Mouse (Mus musculus) T-helper 2 cell (primary cell): ENCODE measurements around the gene Gm17027.

ENCODE experiments used
- in situ Hi-C: fragments of 300-600 bp; cut with MboI, MseI; formaldehyde crosslinking; loops from one replicate; pipeline ENCODE4 v1.15.1; 2025; ENCODE audit warnings: high pct_unique_total_duplicates

Gene Gm17027

DNA sequence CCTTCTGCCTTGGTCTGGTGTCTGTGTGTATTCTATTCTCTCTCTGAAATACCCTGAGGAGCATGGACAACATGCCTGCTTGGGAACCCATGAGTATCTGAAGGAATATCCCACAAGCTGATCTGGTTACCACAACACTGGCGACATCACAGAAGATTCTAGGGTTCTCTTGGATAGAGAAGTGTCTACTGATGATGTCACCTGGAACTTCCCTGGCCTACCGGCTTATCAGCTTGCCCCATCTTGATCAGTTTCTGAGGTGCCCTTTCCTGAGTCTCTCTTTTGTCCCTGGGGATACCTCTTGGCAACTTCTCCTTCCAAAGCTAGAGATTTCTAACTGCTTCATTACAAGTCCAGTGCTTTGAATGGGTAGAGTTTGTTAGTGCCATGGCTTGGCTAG lies at the start of gene Gm17027:
Gm17027 (minus strand) TSS at position 101 of the 400 bp plus-strand sequence.
- in situ Hi-C loops, result loop anchor here (5.0 to 25.0 kb wide), 2 partner anchors 710 to 825 kb away; partner anchors contain the start of genes Gm7954 and Gm8082

DNA sequence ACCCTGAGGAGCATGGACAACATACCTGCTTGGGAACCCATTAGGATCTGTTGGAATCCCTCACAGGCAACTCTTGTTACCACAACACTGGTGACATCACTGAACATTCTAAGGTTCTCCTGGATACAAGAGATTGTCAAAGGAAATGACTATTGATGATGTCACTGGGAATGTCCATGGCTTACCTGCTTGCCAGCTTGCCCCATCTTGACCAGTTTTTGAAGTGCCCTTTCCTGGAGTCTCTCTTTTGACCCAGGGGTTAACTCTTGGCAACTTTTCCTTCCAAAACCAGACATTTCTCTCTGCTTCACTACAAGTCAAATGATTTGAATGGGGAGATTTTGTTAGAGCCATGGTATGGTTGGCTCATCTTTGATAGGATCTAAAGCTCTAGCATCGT lies 28.3 kb upstream of the Gm17027 start, which contains the start of gene Gm3573:
Gm3573 (minus strand) TSS at position 101 of the 400 bp plus-strand sequence.
- in situ Hi-C loops, result loop anchor here (25.0 kb wide), 1 partner anchor 1422 kb away; the partner anchor contains the start of gene Gm10375

DNA sequence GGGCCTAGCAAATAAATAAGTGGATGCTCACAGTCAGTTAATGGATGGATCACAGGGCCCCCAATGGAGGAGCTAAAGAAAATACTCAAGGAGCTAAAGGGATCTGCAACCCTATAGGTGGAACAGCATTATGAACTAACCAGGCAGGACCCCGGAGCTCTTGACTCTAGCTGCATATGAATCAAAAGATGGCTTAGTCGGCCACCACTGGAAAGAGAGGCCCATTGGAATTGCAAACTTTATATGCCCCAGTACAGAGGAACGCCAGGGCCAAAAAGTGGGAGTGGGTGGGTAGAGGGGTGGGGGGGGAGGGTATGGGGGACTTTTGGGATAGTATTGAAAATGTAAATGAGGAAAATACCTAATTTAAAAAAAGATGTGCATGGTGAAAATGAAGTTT lies 21.5 kb upstream of the Gm17027 start:
- in situ Hi-C loops, result loop anchor here (5.0 to 25.0 kb wide), 2 partner anchors 1153 to 1428 kb away; partner anchors contain the start of gene Gm10375

DNA sequence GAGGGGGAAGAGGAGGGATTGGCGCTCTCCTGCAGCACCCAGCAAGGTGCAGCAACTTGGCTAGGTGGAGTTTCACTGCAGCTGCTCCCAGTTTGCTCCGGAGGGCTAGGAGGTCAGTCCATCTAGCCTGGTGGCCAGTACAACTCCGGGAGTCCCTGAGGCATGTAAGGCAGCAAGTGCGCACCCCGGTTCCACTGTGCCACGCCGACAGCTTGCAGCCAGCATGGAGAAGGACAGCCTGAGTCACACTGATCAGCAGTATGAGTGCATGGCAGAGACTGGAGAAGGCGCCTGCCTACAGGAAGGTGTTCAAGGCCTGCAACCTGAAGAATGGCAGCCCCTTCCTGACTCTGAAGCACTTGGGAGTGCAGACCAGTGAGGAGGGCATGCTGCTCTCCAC lies 27.9 kb downstream of the Gm17027 start:
- in situ Hi-C loops, result loop anchor here (5.0 to 25.0 kb wide), 4 partner anchors 422 to 1028 kb away; partner anchors contain the start of gene Gm8068

DNA sequence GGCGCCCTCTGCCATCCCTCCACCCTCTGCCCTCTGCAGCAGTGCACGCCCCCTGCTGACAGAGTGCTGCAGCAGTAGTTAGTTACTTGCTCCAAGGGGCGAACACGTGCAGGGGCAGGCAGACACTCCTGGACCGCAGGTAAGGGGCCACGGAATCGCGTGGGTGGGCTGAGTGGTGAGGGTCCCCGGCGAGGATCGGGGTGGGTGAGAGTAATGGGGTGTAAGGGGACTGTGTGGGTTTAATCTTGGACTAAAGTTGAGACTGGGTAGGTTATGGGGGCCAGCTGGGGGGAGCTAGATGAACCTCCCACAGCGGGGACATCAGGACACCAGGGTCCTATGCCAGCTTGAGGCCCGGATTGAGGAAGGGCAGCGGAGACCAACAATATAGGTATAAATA lies 28.6 kb downstream of the Gm17027 start:
- in situ Hi-C loops, result loop anchor here (5.0 to 25.0 kb wide), 4 partner anchors 422 to 1028 kb away; partner anchors contain the start of gene Gm8068

DNA sequence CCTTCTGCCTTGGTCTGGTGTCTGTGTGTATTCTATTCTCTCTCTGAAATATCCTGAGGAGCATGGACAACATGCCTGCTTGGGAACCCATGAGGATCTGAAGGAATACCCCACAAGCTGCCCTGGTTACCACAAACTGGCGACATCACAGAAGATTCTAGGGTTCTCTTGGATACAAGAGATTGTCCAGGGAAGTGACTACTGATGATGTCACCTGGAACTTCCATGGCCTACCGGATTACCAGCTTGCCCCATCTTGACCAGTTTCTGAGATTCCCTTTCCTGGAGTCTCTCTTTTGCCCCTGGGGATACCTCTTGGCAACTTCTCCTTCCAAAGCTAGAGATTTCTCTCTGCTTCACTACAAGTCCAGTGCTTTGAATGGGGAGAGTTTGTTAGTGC lies 45.2 kb downstream of the Gm17027 start, which contains the start of gene Gm7951:
Gm7951 (minus strand) TSS at position 101 of the 400 bp plus-strand sequence.
- in situ Hi-C loops, result loop anchor here (10.0 kb wide), 1 partner anchor 792 kb away; no protein-coding TSS in a partner anchor
